Mouse (Mus musculus) limb, embryonic 11.5 days (tissue): ENCODE measurements at regions not wholly inside any gene's neighbourhood (a gene's known extent, or its start where the extent isn't known, plus 50 kb on each side); places are given as distances from the start of the nearest gene placed in this dataset.

Experiments
- ATAC-seq: fragments of 200-750 bp; cut with Nextera tagmentation; 2 replicates; pipeline ENCODE4 v1.8.0; 2017; ENCODE audit warnings: low read depth; ENCODE audit not compliant: insufficient number of reproducible peaks, low FRiP score, low TSS enrichment
- DNase-seq: peaks from one replicate; pipeline ENCODE4 v3.0.0-alpha.2; 2015; ENCODE audit warnings: low spot score
- H3K27ac ChIP-seq: fragments of 300-500 bp; sonication (generic); replicated peaks from 2 replicates; pipeline ENCODE4 v1.5.1; 2014; ENCODE audit warnings: low read depth, mild to moderate bottlenecking, low read length
- H3K27me3 ChIP-seq: fragments of 300-500 bp; sonication (generic); 2 replicates; pipeline ENCODE4 v1.6.1; 2014; ENCODE audit warnings: mild to moderate bottlenecking, low read length, mixed read lengths; ENCODE audit not compliant: control insufficient read depth, insufficient read depth
- H3K36me3 ChIP-seq: fragments of 300-500 bp; sonication (generic); 2 replicates; pipeline ENCODE4 v1.6.1; 2014; ENCODE audit warnings: mild to moderate bottlenecking, low read length, moderate library complexity, mixed read lengths; ENCODE audit not compliant: control insufficient read depth, insufficient read depth
- H3K4me1 ChIP-seq: fragments of 300-500 bp; sonication (generic); 2 replicates; pipeline ENCODE4 v1.6.1; 2014; ENCODE audit warnings: low read length, mixed read lengths; ENCODE audit not compliant: control insufficient read depth, insufficient read depth
- H3K4me2 ChIP-seq: fragments of 300-500 bp; sonication (generic); 2 replicates; pipeline ENCODE4 v1.6.1; 2014; ENCODE audit warnings: low read depth, mild to moderate bottlenecking, moderate library complexity; ENCODE audit not compliant: severe bottlenecking
- H3K4me3 ChIP-seq: fragments of 300-500 bp; sonication (generic); 2 replicates; pipeline ENCODE4 v1.5.1; 2014; ENCODE audit warnings: low read depth, low read length
- H3K9ac ChIP-seq: fragments of 300-500 bp; sonication (generic); 2 replicates; pipeline ENCODE4 v1.6.1; 2014; ENCODE audit warnings: mild to moderate bottlenecking, low read length
- H3K9me3 ChIP-seq: fragments of 300-500 bp; sonication (generic); 2 replicates; pipeline ENCODE4 v1.6.1; 2016; ENCODE audit warnings: low read length; ENCODE audit not compliant: control insufficient read depth
- WGBS: fragments of 180-500 bp; shearing (Covaris S2); extraction: QIAGEN DNeasy Blood & Tissue Kit; methylation state at CpG from one replicate; pipeline ENCODE4 v1.1.7; 2014; 5-methylcytosine and 5-hydroxymethylcytosine counted together

GRCm38 (mm10) chr4:66515815-66516214 is 111.4 kb upstream of the Astn2 start:
- no peak overlapping the region for H3K4me2 ChIP-seq
- 84% methylated on average over 1 of the region's 1 CpGs for WGBS
- no peaks in the 10 kb centered on the region for H3K9me3 ChIP-seq

GRCm38 (mm10) chr4:66483496-66483895 is 79.1 kb upstream of the Astn2 start:
- no peaks in the 10 kb centered on the region for H3K4me1 ChIP-seq
- H3K27ac ChIP-seq: no peak overlapping the region
- DNase-seq (no peak), ATAC-seq (no peak)
- H3K36me3 ChIP-seq: no peaks in the 10 kb centered on the region
- H3K9ac ChIP-seq: no peak overlapping the region
- no peak overlapping the region for H3K4me3 ChIP-seq
- H3K9me3 ChIP-seq: no peaks in the 10 kb centered on the region
- WGBS: 72% methylated on average over 6 of the region's 6 CpGs
- H3K27me3 ChIP-seq: no peaks in the 10 kb centered on the region
- H3K4me2 ChIP-seq: no peak overlapping the region

More at GRCm38 (mm10) chr4:66515815-66516214, 111.4 kb upstream of the Astn2 start:
- ATAC-seq (no peak), DNase-seq (no peak)
- H3K27ac ChIP-seq: no peak overlapping the region
- H3K27me3 ChIP-seq: no peaks in the 10 kb centered on the region
- no peaks in the 10 kb centered on the region for H3K4me1 ChIP-seq
- no peaks in the 10 kb centered on the region for H3K36me3 ChIP-seq
- H3K4me3 ChIP-seq: no peak overlapping the region
- no peak overlapping the region for H3K9ac ChIP-seq

GRCm38 (mm10) chr4:66482495-66483291 is 78.3 kb upstream of the Astn2 start:
- Histone ChIP-seq H3K9ac (no peak overlapping the region), H3K4me2 (no peak overlapping the region), H3K36me3 (no peaks in the 10 kb centered on the region), H3K27ac (no peak overlapping the region), H3K4me3 (no peak overlapping the region), H3K4me1 (no peaks in the 10 kb centered on the region), H3K27me3 (no peaks in the 10 kb centered on the region), H3K9me3 (no peaks in the 10 kb centered on the region)
- ATAC-seq (no peak), DNase-seq (no peak)
- WGBS: 55% methylated on average over 2 of the region's 2 CpGs

GRCm38 (mm10) chr4:66478601-66479217 is 74.3 kb upstream of the Astn2 start:
- Histone ChIP-seq H3K9ac (no peak overlapping the region), H3K36me3 (no peaks in the 10 kb centered on the region), H3K4me1 (no peaks in the 10 kb centered on the region), H3K4me3 (no peak overlapping the region), H3K27me3 (no peaks in the 10 kb centered on the region), H3K4me2 (no peak overlapping the region), H3K9me3 (no peaks in the 10 kb centered on the region), H3K27ac (no peak overlapping the region)
- DNase-seq (no peak), ATAC-seq (no peak)
- WGBS: 63% methylated on average over 8 of the region's 8 CpGs
